Mouse (Mus musculus) lung, postnatal 0 days (tissue): ENCODE data around the gene Hoxb6. TPM values are rescaled to one million over a fixed set of nuclear protein-coding genes. Genes with fewer than 3 reads are reported as not detected.

Experiments used
- ATAC-seq: fragments of 200-750 bp; cut with Nextera tagmentation; 2 replicates; pipeline ENCODE4 v1.8.0; 2017; ENCODE audit warnings: moderate library complexity
- DNase-seq: peaks from one replicate; pipeline ENCODE4 v3.0.0-alpha.2; 2016; ENCODE audit warnings: low spot score
- H3K27ac ChIP-seq: fragments of 300-500 bp; sonication (generic); 2 replicates; pipeline ENCODE4 v1.5.1; 2014; ENCODE audit warnings: antibody characterized with exemption, mild to moderate bottlenecking, low read length, mixed read lengths
- H3K27me3 ChIP-seq: fragments of 300-500 bp; sonication (generic); replicated peaks from 2 replicates; pipeline ENCODE4 v1.6.1; 2014; ENCODE audit warnings: low read length, mixed read lengths; ENCODE audit not compliant: insufficient read depth
- H3K36me3 ChIP-seq: fragments of 300-500 bp; sonication (generic); 2 replicates; pipeline ENCODE4 v1.6.1; 2014; ENCODE audit warnings: low read length, mixed read lengths; ENCODE audit not compliant: insufficient read depth
- H3K4me1 ChIP-seq: fragments of 300-500 bp; sonication (generic); 2 replicates; pipeline ENCODE4 v1.6.1; 2014; ENCODE audit warnings: antibody characterized with exemption, low read depth, low read length, mixed read lengths; ENCODE audit not compliant: insufficient read depth
- H3K4me2 ChIP-seq: fragments of 300-500 bp; sonication (generic); replicated peaks from 2 replicates; pipeline ENCODE4 v1.6.1; 2014; ENCODE audit warnings: low read depth, mild to moderate bottlenecking, low read length, moderate library complexity, mixed read lengths
- H3K4me3 ChIP-seq: fragments of 300-500 bp; sonication (generic); 2 replicates; pipeline ENCODE4 v1.5.1; 2014; ENCODE audit warnings: low read depth, low read length
- H3K9ac ChIP-seq: fragments of 300-500 bp; sonication (generic); replicated peaks from 2 replicates; pipeline ENCODE4 v1.6.1; 2014; ENCODE audit warnings: low read depth, mild to moderate bottlenecking
- H3K9me3 ChIP-seq: fragments of 300-500 bp; sonication (generic); 2 replicates; pipeline ENCODE4 v1.6.1; 2016; ENCODE audit warnings: low read length, mixed read lengths
- CTCF ChIP-seq: IDR thresholded peaks from 2 replicates; pipeline ENCODE4 v1.5.1; 2016; ENCODE audit warnings: antibody characterized with exemption, mild to moderate bottlenecking
- EP300 ChIP-seq: IDR thresholded peaks from 2 replicates; pipeline ENCODE4 v1.6.1; 2016; ENCODE audit warnings: antibody characterized with exemption, mild to moderate bottlenecking, control low read depth
- WGBS: fragments of 180-500 bp; shearing (Covaris S2); extraction: QIAGEN DNeasy Blood & Tissue Kit; methylation state at CpG from one replicate; pipeline ENCODE4 v1.1.7; 2014; 5-methylcytosine and 5-hydroxymethylcytosine counted together
- polyA plus RNA-seq: library from polyadenylated mRNA; unstranded; fragments of >200 nt; fragmentation: Nextera tagmentation; extraction: Ambion mirVana; gene quantifications from 2 replicates; pipeline ENCODE4 v1.2.1, GENCODE M21; 2015

Gene Hoxb6
- polyA plus RNA-seq, 1 experiment from 2014 or later: 7.4 TPM

GRCm38 (mm10) chr11:96288455-96289221 is 3.6 kb upstream of the Hoxb6 start:
- H3K36me3 ChIP-seq: no peaks in the 10 kb centered on the region
- no peak for TF ChIP-seq CTCF
- no peak for TF ChIP-seq EP300
- no peak for ATAC-seq
- no peak overlapping the region for H3K27ac ChIP-seq
- H3K4me3 ChIP-seq: no peak overlapping the region
- DNase-seq: no peak
- no peak overlapping the region for H3K9ac ChIP-seq
- H3K4me1 ChIP-seq: no peaks in the 10 kb centered on the region
- H3K27me3 ChIP-seq: peaks cover 51% of the 10 kb centered on the region
- WGBS: 36% methylated on average over 1 of the region's 1 CpGs
- no peaks in the 10 kb centered on the region for H3K9me3 ChIP-seq
- no peak overlapping the region for H3K4me2 ChIP-seq

- peaks cover 57% of the 10 kb centered on the region for H3K27me3 ChIP-seq
- 38% methylated on average over 21 of the region's 21 CpGs for WGBS
- TF ChIP-seq CTCF (no peak), EP300 (no peak)
- ATAC-seq (no peak), DNase-seq (no peak)
- H3K9ac ChIP-seq: no peak overlapping the region
- H3K4me2 ChIP-seq: no peak overlapping the region
- H3K27ac ChIP-seq: no peak overlapping the region
- no peak overlapping the region for H3K4me3 ChIP-seq
- H3K36me3 ChIP-seq: no peaks in the 10 kb centered on the region
- no peaks in the 10 kb centered on the region for H3K9me3 ChIP-seq
- no peaks in the 10 kb centered on the region for H3K4me1 ChIP-seq
Observed at GRCm38 (mm10) chr11:96289293-96289692, 3.0 kb upstream of the Hoxb6 start.

GRCm38 (mm10) chr11:96289837-96290236 is 2.4 kb upstream of the Hoxb6 start:
- Histone ChIP-seq H3K9me3 (no peaks in the 10 kb centered on the region), H3K36me3 (no peaks in the 10 kb centered on the region), H3K27ac (no peak overlapping the region), H3K4me1 (no peaks in the 10 kb centered on the region), H3K4me2 (no peak overlapping the region), H3K27me3 (peaks cover 62% of the 10 kb centered on the region), H3K9ac (no peak overlapping the region), H3K4me3 (no peak overlapping the region)
- WGBS: 25% methylated on average over 6 of the region's 6 CpGs
- no peak for TF ChIP-seq EP300
- no peak for TF ChIP-seq CTCF
- ATAC-seq (no peak), DNase-seq (no peak)

GRCm38 (mm10) chr11:96290705-96291355 is 1.4 kb upstream of the Hoxb6 start:
- 32% methylated on average over 17 of the region's 17 CpGs for WGBS
- Histone ChIP-seq H3K4me2 (no peak overlapping the region), H3K9me3 (no peaks in the 10 kb centered on the region), H3K4me1 (no peaks in the 10 kb centered on the region), H3K4me3 (no peak overlapping the region), H3K36me3 (no peaks in the 10 kb centered on the region), H3K27me3 (peaks cover 71% of the 10 kb centered on the region), H3K27ac (no peak overlapping the region), H3K9ac (no peak overlapping the region)
- no peak for DNase-seq
- no peak for ATAC-seq
- no peak for TF ChIP-seq EP300

GRCm38 (mm10) chr11:96292565-96293301 is 457 bp downstream of the Hoxb6 start:
- Histone ChIP-seq H3K9me3 (no peaks in the 10 kb centered on the region), H3K4me3 (no peak overlapping the region), H3K4me1 (no peaks in the 10 kb centered on the region), H3K9ac (no peak overlapping the region), H3K27me3 (peaks cover 75% of the 10 kb centered on the region), H3K4me2 (no peak overlapping the region), H3K27ac (no peak overlapping the region), H3K36me3 (no peaks in the 10 kb centered on the region)
- ATAC-seq: no peak
- WGBS: 25% methylated on average over 11 of the region's 12 CpGs
- DNase-seq: no peak
- TF ChIP-seq EP300 (no peak), CTCF (no peak)

- DNase-seq: no peak
- no peak for ATAC-seq
- peaks cover 72% of the 10 kb centered on the region for H3K27me3 ChIP-seq
- no peak overlapping the region for H3K4me3 ChIP-seq
- no peaks in the 10 kb centered on the region for H3K9me3 ChIP-seq
- H3K4me1 ChIP-seq: no peaks in the 10 kb centered on the region
- 28% methylated on average over 22 of the region's 22 CpGs for WGBS
- H3K9ac ChIP-seq: no peak overlapping the region
- TF ChIP-seq CTCF (no peak), EP300 (no peak)
- no peaks in the 10 kb centered on the region for H3K36me3 ChIP-seq
- no peak overlapping the region for H3K4me2 ChIP-seq
- H3K27ac ChIP-seq: no peak overlapping the region
Observed at GRCm38 (mm10) chr11:96293302-96293921, 1.1 kb downstream of the Hoxb6 start.
